9 mouse cellular contexts compared by ENCODE assay signal in the genomic region with DNA sequence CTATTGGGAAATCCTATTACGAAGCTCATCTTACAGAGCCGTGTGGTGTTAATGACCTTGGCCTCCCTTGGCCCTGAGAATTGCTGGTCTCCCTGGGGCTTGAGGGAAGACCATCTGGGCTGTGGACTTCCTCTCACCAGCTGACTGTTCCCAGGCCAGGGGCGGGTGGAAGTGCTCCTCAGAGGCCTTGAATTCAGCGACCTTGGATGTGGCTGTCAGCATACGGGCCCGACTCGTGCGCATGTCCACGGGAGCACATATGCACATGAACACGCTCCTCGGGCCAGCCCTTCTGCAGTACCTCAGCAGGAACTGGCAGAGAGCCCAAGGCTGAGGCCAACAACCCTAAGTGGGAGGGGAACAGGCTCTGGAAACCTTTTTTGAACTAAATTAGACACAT.
DNase-seq lines count a peak whose midpoint lies in the region; ATAC-seq and TF ChIP-seq lines count a peak whose summit lies in the region.
"Had no signal": no experiment of that assay in that cellular context is flagged by ENCODE, and none has a peak within 500 bp of the region (broad histone marks: within the 10 kb centered on the region; RNA-seq: fewer than 3 reads in every experiment).

No protein-coding gene starts in this region.

- no peak for ATAC-seq in erythroid progenitor cell, adult 5-6 weeks (replicated peaks; ENCODE audit: low FRiP score, poor library complexity, severe bottlenecking)
- ATAC-seq in inflammation-experienced regulatory T-cells, adult 6 months = no peak

- H3K36me3 ChIP-seq in kidney, adult 2 months (ENCODE audit: control insufficient read depth, insufficient read depth, low read length) = no peaks in the 10 kb centered on the region

- intact Hi-C loops in heart, postnatal 10 days (cut with DNase I) = loop anchor here (5.0 kb wide), 2 partner anchors 48 to 118 kb away; no protein-coding TSS in a partner anchor

- no peak overlapping the region for H3K27ac ChIP-seq in kidney, adult 2 months (ENCODE audit: insufficient read depth, low read depth, low read length)
- no peak overlapping the region for H3K27ac ChIP-seq in bone marrow, adult 2 months (ENCODE audit: control insufficient read depth, insufficient read depth, low read depth, low read length, poor library complexity)
- H3K27ac ChIP-seq: macrophage had no signal

- no peaks in the 10 kb centered on the region for H3K4me1 ChIP-seq in kidney, adult 2 months (ENCODE audit: control insufficient read depth, insufficient read depth, low read length)
- no peaks in the 10 kb centered on the region for H3K4me1 ChIP-seq in bone marrow, adult 2 months (ENCODE audit: control insufficient read depth, insufficient read depth, low read length)
- no peaks in the 10 kb centered on the region for H3K4me1 ChIP-seq in lung, adult 2 months (ENCODE audit: control insufficient read depth, insufficient read depth, low read length)

- DNase-seq in kidney, adult 2 months = peak; percentile 21
- no peak for DNase-seq in kidney, adult 18-20 months
- DNase-seq in heart, postnatal 10 days = peak; percentile 48 to 55
- DNase-seq in lung, adult 2 months = peak; percentile 6
- DNase-seq in right cerebral cortex, adult 2 months (ENCODE audit: low spot score in 2 of 2) = no peak

- no peak overlapping the region for H3K4me3 ChIP-seq in kidney, adult 2 months (ENCODE audit: insufficient read depth, low read depth, low read length)
- no peak overlapping the region for H3K4me3 ChIP-seq in bone marrow, adult 2 months (replicated peaks; ENCODE audit: control insufficient read depth, low read depth, low read length)
- H3K4me3 ChIP-seq in lung, adult 2 months (replicated peaks; ENCODE audit: extremely low read depth, low read depth, low read length) = no peak overlapping the region

- no peak for TF ChIP-seq POLR2A in kidney, adult 2 months (IDR thresholded peaks at IDR 0.05; ENCODE audit: low read depth, low read length)
- no peak for TF ChIP-seq POLR2A in bone marrow, adult 2 months (IDR thresholded peaks at IDR 0.05; ENCODE audit: borderline replicate concordance, control insufficient read depth, low read depth, low read length)
- no peak for TF ChIP-seq POLR2A in lung, adult 2 months (IDR thresholded peaks at IDR 0.05; ENCODE audit: borderline replicate concordance, extremely low read depth, low read depth, low read length)

- no peak for TF ChIP-seq CTCF in kidney, adult 2 months (conservative IDR thresholded peaks at IDR 0.05; ENCODE audit: insufficient read depth, insufficient read length, low read depth, low read length)
- TF ChIP-seq CTCF in bone marrow, adult 2 months (IDR thresholded peaks at IDR 0.05; ENCODE audit: control insufficient read depth, insufficient read depth, low read length) = 0 out of 2 replicates have a peak, but pooled peaks have one; percentile 2
- no peak for TF ChIP-seq CTCF in lung, adult 2 months (IDR thresholded peaks at IDR 0.05; ENCODE audit: insufficient read depth, low read length)

- H3K27me3 ChIP-seq in kidney, adult 2 months (replicated peaks; ENCODE audit: control insufficient read depth, insufficient read depth, low read length) = no peaks in the 10 kb centered on the region

- WGBS in kidney, adult 2 months = 39% methylated on average over 11 of the region's 11 CpGs
- WGBS in bone marrow, adult 2 months = 58% methylated on average over 11 of the region's 11 CpGs
- WGBS in lung, adult 2 months = 37% methylated on average over 11 of the region's 11 CpGs

Comparison
In these comparisons a context has a peak if more than half of its experiments do, and no peak if none do; other contexts are left out.
1. DNase-seq: peak in kidney, adult 2 months (single experiment), heart, postnatal 10 days (2 of 2) and lung, adult 2 months (single experiment); none in kidney, adult 18-20 months (single experiment) and right cerebral cortex, adult 2 months (0 of 2).